ENCODE assay signal across 8 mouse cellular contexts in the genomic region with DNA sequence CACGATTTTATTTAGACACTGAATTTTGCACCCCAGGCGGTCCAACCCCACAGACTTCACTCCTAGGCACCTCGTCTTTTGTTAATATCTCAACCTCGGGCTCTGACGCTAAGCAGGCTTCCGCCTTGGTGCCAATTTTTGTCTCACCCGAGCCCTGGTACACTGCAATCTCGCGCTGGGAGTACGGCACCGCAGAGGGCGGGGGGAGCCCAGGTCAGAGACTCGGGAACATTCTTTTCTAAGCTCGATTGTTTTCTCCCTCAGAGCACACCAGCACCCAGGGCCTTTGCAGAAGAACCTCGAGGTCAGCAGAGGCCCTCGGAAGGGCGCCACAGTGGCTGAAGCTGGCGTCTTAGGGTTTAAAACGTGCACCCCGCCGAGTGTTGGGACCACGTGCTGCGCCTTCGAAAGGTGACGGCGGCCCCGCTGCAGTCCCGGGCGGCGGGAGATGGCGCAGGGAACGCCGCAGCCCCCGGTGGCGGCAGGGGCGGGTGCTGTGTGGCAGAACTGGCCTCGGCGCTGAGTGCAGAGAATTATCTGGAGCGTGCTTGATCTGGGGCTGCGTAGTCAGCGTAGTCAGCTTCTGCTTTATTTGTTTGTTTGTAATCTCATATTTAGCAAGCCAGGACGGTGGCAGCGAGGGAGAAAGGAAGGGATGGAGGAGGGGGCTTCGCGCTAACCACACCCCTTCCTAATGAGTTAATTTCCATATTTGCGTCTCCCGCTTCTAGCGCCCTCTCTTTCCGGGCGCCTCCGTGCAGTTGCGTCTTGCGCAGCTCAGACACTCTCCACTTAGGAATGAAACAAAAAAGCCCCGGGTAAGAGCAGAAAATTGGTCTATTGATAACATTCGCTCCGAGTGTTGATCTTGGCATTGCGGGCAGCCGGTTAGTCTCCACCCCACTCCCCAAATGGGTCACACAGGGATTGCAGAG. TPM values are rescaled to one million over a fixed set of nuclear protein-coding genes. Genes with fewer than 3 reads are reported as not detected.
A peak's percentile ranks its signal among the peaks of the same experiment; 100 is the strongest.
DNase-seq lines count a peak whose midpoint lies in the region; ATAC-seq and TF ChIP-seq lines count a peak whose summit lies in the region.

No protein-coding gene starts in this region.

- no peaks in the 10 kb centered on the region for H3K9me3 ChIP-seq in heart, postnatal 0 days (replicated peaks; ENCODE audit: control insufficient read depth, low read length)

- ATAC-seq in heart, postnatal 0 days (ENCODE audit: insufficient read depth, low read depth), result no peak
- no peak for ATAC-seq in activated CD4-positive, CD25-positive, alpha-beta regulatory T cell, adult 4 months

- 2% methylated on average over 58 of the region's 58 CpGs for WGBS in heart, postnatal 0 days

- no peaks in the 10 kb centered on the region for H3K4me1 ChIP-seq in cortical plate, adult 2 months (ENCODE audit: control insufficient read depth, insufficient read depth, low read length)
- H3K4me1 ChIP-seq in heart, postnatal 0 days (ENCODE audit: control insufficient read depth, insufficient read depth), result peaks cover 12% of the 10 kb centered on the region; the same call in 1 of the 2 replicates

- no peak for TF ChIP-seq POLR2A in cortical plate, adult 2 months (IDR thresholded peaks at IDR 0.05; ENCODE audit: extremely low read depth, insufficient read depth, low read length)

- H3K4me3 ChIP-seq in cortical plate, adult 2 months (ENCODE audit: insufficient read depth, low read length), result peak overlapping the region; percentile 37
- peak overlapping the region; percentile 47 for H3K4me3 ChIP-seq in heart, postnatal 0 days (ENCODE audit: low read depth, low read length)

- no peak for TF ChIP-seq CTCF in cortical plate, adult 2 months (IDR thresholded peaks at IDR 0.05; ENCODE audit: extremely low read depth, insufficient read depth, low read length)
- TF ChIP-seq CTCF in heart, postnatal 0 days (IDR thresholded peaks at IDR 0.05; ENCODE audit: low read depth), result no peak

- no peaks in the 10 kb centered on the region for H3K36me3 ChIP-seq in heart, postnatal 0 days (replicated peaks; ENCODE audit: control insufficient read depth, insufficient read depth, low read length)

- peaks cover 100% of the 10 kb centered on the region for H3K27me3 ChIP-seq in heart, postnatal 0 days (ENCODE audit: control insufficient read depth, insufficient read depth, low read length)

- peak overlapping the region; percentile 97 for H3K27ac ChIP-seq in cortical plate, adult 2 months (ENCODE audit: insufficient read depth, low read length)
- H3K27ac ChIP-seq in heart, postnatal 0 days (ENCODE audit: low read depth), result no peak overlapping the region

- no peak overlapping the region for H3K9ac ChIP-seq in heart, postnatal 0 days (replicated peaks; ENCODE audit: low read depth, low read length)

- H3K4me2 ChIP-seq in heart, postnatal 0 days (ENCODE audit: low read depth, low read length), result peak overlapping the region; percentile 63

- peak; percentile 23 for DNase-seq in kidney, postnatal 10 days
- no peak for DNase-seq in kidney, adult 18-20 months
- DNase-seq in heart, postnatal 0 days (ENCODE audit: low spot score), result no peak
- DNase-seq in lung, postnatal 36 days, result peak; percentile 25
- DNase-seq in urinary bladder, postnatal 14 days (ENCODE audit: low spot score), result no peak
- no peak for DNase-seq in spleen, postnatal 14 days (ENCODE audit: low spot score in 2 of 2)

- TF ChIP-seq EP300 in heart, postnatal 0 days (IDR thresholded peaks at IDR 0.05; ENCODE audit: low read depth), result no peak

RNA-seq across cellular contexts. Expression of a gene that starts 13.8 kb away (rescaled TPM):
- 27.0 and 30.5 TPM in 2 replicates for polyA plus RNA-seq in cortical plate, adult 2 months (2012; rRNA removed)
- total RNA-seq in heart, postnatal 0 days (2014; rRNA removed; ENCODE audit: low replicate concordance), result 1.1 TPM in 1 of 2 replicates, not detected in the other
- 0.11 TPM in 1 of 2 replicates, not detected in the other for polyA plus RNA-seq in heart, postnatal 0 days (2015; fragmentation: Nextera tagmentation; extraction: Ambion mirVana)
- not detected for polyA plus RNA-seq in activated CD4-positive, CD25-positive, alpha-beta regulatory T cell, adult 4 months (2017; shearing (Covaris generic))

Comparison
In these comparisons a context has a peak if more than half of its experiments do, and no peak if none do; other contexts are left out.
1. DNase-seq: peak in kidney, postnatal 10 days (single experiment) and lung, postnatal 36 days (single experiment); none in kidney, adult 18-20 months (single experiment), heart, postnatal 0 days (single experiment), urinary bladder, postnatal 14 days (single experiment) and spleen, postnatal 14 days (0 of 2).
2. RNA of a gene that starts 13.8 kb away (polyA plus RNA-seq): 27.0 to 30.5 TPM in cortical plate, adult 2 months; 0.11 TPM in heart, postnatal 0 days and not detected in activated CD4-positive, CD25-positive, alpha-beta regulatory T cell, adult 4 months; every median in the first group is over 10 times any median in the second.